Mouse (Mus musculus) embryonic facial prominence, embryonic 15.5 days (tissue): Measurements from ENCODE around the gene 4931409K22Rik. TPM values are rescaled to one million over a fixed set of nuclear protein-coding genes. Genes with fewer than 3 reads are reported as not detected.

Source experiments
- ATAC-seq: fragments of 200-750 bp; cut with Nextera tagmentation; 2 replicates; pipeline ENCODE4 v1.8.0; 2017; ENCODE audit warnings: low read depth, moderate TSS enrichment; ENCODE audit not compliant: insufficient number of reproducible peaks, low FRiP score, low TSS enrichment
- H3K27ac ChIP-seq: fragments of 300-500 bp; sonication (generic); replicated peaks from 2 replicates; pipeline ENCODE4 v1.5.1; 2015; ENCODE audit warnings: mild to moderate bottlenecking, inconsistent platforms
- H3K27me3 ChIP-seq: fragments of 300-500 bp; sonication (generic); 2 replicates; pipeline ENCODE4 v1.6.1; 2015; ENCODE audit warnings: inconsistent platforms
- H3K36me3 ChIP-seq: fragments of 300-500 bp; sonication (generic); 2 replicates; pipeline ENCODE4 v1.6.1; 2015; ENCODE audit warnings: mild to moderate bottlenecking, inconsistent platforms
- H3K4me1 ChIP-seq: fragments of 300-500 bp; sonication (generic); 2 replicates; pipeline ENCODE4 v1.6.1; 2015; ENCODE audit warnings: inconsistent platforms
- H3K4me2 ChIP-seq: fragments of 300-500 bp; sonication (generic); replicated peaks from 2 replicates; pipeline ENCODE4 v1.6.1; 2015; ENCODE audit warnings: mild to moderate bottlenecking, inconsistent platforms
- H3K4me3 ChIP-seq: fragments of 300-500 bp; sonication (generic); replicated peaks from 2 replicates; pipeline ENCODE4 v1.5.1; 2015; ENCODE audit warnings: mild to moderate bottlenecking, inconsistent platforms
- H3K9ac ChIP-seq: fragments of 300-500 bp; sonication (generic); 2 replicates; pipeline ENCODE4 v1.6.1; 2015; ENCODE audit warnings: inconsistent platforms
- H3K9me3 ChIP-seq: fragments of 300-500 bp; sonication (generic); replicated peaks from 2 replicates; pipeline ENCODE4 v1.6.1; 2016; ENCODE audit warnings: inconsistent platforms
- WGBS: fragments of 180-500 bp; shearing (Covaris S2); methylation state at CpG from one replicate; pipeline ENCODE4 v1.1.7; 2015; 5-methylcytosine and 5-hydroxymethylcytosine counted together
- polyA plus RNA-seq: library from polyadenylated mRNA; unstranded; fragments of >200 nt; fragmentation: Nextera tagmentation; extraction: Ambion mirVana; gene quantifications from 2 replicates; pipeline ENCODE4 v1.2.1, GENCODE M21; 2015

4931409K22Rik gene
- polyA plus RNA-seq, 1 experiment from 2014 or later, result 0.07 TPM

DNA sequence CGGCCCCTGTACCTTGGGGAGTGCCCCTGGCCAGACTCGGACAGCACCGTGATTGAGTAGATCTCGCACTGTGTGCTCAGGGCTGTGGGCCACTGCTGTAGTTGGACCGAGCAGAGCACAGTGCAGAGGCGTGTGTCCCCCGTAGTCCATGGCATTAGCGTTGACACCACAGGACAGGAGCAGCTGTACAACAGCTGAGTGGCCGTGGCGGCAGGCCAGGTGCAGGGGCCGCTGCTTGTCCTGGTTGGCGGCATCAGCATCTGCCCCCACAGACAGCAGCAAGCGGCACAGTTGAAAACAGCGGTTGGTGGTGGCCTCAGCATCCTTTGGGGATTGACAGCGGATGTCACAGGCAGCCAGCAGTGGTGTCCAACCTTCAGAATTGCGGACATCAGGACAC is 19.0 kb downstream of the 4931409K22Rik start:
- Histone ChIP-seq H3K4me1 (peaks cover 31% of the 10 kb centered on the region), H3K9me3 (no peaks in the 10 kb centered on the region), H3K27me3 (no peaks in the 10 kb centered on the region), H3K27ac (no peak overlapping the region), H3K36me3 (no peaks in the 10 kb centered on the region), H3K4me3 (no peak overlapping the region), H3K4me2 (no peak overlapping the region), H3K9ac (no peak overlapping the region)
- WGBS, result 62% methylated on average over 16 of the region's 16 CpGs
- ATAC-seq, result no peak

DNA sequence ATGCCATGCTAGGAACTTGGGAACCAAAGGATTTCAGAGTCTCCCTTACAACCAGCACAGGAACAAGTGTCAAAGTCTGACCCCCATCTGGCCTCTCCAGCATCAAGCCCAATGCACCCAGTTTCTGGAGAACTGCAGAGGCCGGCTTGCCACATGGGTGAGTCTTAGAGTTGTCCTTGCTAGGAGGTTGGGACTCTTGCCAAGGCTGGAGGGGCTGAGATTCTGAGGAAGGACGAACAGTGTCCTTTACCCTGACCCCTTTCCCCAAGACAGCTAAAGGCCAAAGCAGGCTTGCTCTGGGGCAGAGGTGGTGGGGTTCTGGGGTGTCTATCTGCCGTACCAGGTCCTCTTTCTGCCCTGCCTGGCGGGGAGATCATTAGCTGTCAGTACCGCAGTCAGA is 20.1 kb downstream of the 4931409K22Rik start:
- ATAC-seq, result no peak
- WGBS, result 74% methylated on average over 5 of the region's 5 CpGs

DNA sequence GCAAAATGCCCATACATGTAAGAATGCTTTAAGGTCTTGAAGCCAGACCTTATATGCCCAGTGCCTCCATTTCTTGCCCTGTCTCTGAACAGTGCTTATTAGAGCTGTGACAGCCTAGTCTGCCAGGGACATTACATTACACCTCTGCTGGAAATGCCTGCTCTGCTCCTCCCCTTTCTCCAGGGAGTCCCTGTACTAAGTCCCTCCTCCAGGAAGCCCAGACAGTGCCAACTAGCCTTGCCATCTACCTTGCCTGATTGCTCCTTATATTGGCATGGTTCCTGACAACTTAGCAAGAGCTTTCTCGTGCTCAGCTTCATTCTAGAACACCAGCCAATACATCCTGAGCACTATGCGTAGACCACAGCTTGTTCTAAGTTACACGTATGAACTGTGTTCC is 20.9 kb downstream of the 4931409K22Rik start:
- no peak overlapping the region for H3K27ac ChIP-seq
- H3K4me1 ChIP-seq, result peaks cover 22% of the 10 kb centered on the region
- no peaks in the 10 kb centered on the region for H3K9me3 ChIP-seq
- H3K4me3 ChIP-seq, result no peak overlapping the region
- no peak overlapping the region for H3K9ac ChIP-seq
- ATAC-seq, result no peak
- no peaks in the 10 kb centered on the region for H3K27me3 ChIP-seq
- H3K36me3 ChIP-seq, result no peaks in the 10 kb centered on the region
- 83% methylated on average over 3 of the region's 3 CpGs for WGBS
- H3K4me2 ChIP-seq, result no peak overlapping the region

More for the DNA sequence above, 20.1 kb downstream of the 4931409K22Rik start:
- H3K4me2 ChIP-seq, result no peak overlapping the region
- no peak overlapping the region for H3K4me3 ChIP-seq
- H3K27ac ChIP-seq, result no peak overlapping the region
- no peaks in the 10 kb centered on the region for H3K9me3 ChIP-seq
- peaks cover 30% of the 10 kb centered on the region for H3K4me1 ChIP-seq
- no peaks in the 10 kb centered on the region for H3K36me3 ChIP-seq
- no peaks in the 10 kb centered on the region for H3K27me3 ChIP-seq
- no peak overlapping the region for H3K9ac ChIP-seq

DNA sequence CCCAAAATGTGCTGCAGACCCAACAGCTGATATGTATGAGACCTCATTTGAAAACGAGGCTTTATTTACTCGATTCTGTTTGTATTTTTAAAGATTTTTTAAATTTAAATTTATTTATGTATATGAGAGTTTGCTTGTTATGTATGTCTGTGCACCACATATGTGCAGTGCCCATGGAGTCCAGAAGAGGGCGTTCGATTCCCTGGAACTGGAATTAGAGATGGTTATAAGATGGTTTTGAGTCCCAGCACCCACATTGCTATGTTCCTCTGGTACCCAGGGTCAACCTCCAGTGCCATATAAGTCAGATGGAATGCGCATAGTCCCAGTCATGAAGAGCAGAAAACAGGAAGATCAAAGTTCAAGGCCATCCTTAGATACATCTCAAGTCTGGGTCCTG is 22.3 kb downstream of the 4931409K22Rik start:
- H3K4me1 ChIP-seq, result peaks cover 16% of the 10 kb centered on the region; the same call in 1 of the 2 replicates
- H3K4me2 ChIP-seq, result no peak overlapping the region
- 52% methylated on average over 5 of the region's 5 CpGs for WGBS
- H3K9ac ChIP-seq, result no peak overlapping the region
- H3K27me3 ChIP-seq, result peaks cover 9% of the 10 kb centered on the region
- H3K4me3 ChIP-seq, result no peak overlapping the region
- no peak for ATAC-seq
- H3K36me3 ChIP-seq, result no peaks in the 10 kb centered on the region
- no peak overlapping the region for H3K27ac ChIP-seq
- no peaks in the 10 kb centered on the region for H3K9me3 ChIP-seq

DNA sequence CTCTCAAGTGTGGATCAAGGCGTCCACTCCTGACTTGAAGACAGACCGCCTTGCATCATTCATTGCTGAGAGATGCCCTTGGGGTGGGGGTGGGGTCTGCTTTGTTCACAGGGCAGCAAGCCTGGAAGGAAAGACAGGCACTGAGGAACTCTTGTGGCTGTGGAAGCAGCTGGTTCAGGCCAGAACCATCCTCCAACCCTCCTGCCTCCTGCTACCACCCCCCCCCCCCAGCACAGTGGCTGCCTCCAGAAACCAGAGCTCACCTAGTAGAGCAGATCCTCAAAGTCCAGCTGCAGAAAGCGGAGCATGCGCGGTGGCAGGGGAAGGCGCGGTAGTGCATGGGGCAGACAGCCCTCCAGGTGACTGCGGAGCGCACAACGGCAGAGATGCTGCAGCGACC is 23.2 kb downstream of the 4931409K22Rik start:
- Histone ChIP-seq H3K4me2 (no peak overlapping the region), H3K4me3 (no peak overlapping the region), H3K4me1 (peaks cover 16% of the 10 kb centered on the region; the same call in 1 of the 2 replicates), H3K27ac (no peak overlapping the region), H3K36me3 (no peaks in the 10 kb centered on the region), H3K9ac (no peak overlapping the region), H3K27me3 (peaks cover 18% of the 10 kb centered on the region), H3K9me3 (no peaks in the 10 kb centered on the region)
- no peak for ATAC-seq
- WGBS, result 37% methylated on average over 11 of the region's 11 CpGs

DNA sequence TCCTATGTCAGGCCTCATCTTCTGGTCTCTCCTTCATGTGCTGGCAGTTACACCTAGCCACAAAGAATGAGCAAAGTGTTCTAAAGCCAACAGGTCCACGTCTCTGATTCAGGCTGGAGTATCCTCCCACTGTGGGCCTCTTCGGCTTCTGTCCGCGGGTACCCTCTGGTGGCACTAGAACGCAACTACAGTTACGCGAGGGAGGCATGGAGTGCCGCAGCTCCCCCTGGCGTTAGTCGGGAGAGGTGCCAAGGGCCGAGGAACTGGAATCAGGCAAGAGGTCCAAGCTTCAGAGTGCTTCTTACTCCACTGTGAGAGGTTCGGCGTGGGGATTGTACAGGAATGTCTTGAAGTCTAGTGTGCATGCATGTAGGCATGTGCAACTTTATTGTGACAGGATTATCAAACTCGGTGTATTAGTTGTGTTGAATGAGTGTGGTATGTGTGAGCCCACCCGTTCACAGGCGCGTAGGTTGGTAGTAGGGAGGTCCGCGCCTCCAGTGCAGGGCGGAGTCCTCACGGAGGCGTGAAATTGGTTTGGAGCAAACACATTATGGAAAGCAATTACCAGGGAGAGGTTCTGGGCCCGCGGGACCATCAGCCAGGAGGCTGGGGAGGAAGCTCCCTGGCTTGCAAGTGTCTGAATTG is 26.4 kb downstream of the 4931409K22Rik start:
- H3K36me3 ChIP-seq, result no peaks in the 10 kb centered on the region
- peaks cover 22% of the 10 kb centered on the region for H3K4me1 ChIP-seq
- no peak overlapping the region for H3K9ac ChIP-seq
- H3K4me2 ChIP-seq, result no peak overlapping the region
- H3K9me3 ChIP-seq, result no peaks in the 10 kb centered on the region
- H3K27me3 ChIP-seq, result peaks cover 49% of the 10 kb centered on the region
- no peak overlapping the region for H3K27ac ChIP-seq
- no peak overlapping the region for H3K4me3 ChIP-seq
- 17% methylated on average over 24 of the region's 24 CpGs for WGBS
- no peak; the same call in 1 of the 2 replicates for ATAC-seq

DNA sequence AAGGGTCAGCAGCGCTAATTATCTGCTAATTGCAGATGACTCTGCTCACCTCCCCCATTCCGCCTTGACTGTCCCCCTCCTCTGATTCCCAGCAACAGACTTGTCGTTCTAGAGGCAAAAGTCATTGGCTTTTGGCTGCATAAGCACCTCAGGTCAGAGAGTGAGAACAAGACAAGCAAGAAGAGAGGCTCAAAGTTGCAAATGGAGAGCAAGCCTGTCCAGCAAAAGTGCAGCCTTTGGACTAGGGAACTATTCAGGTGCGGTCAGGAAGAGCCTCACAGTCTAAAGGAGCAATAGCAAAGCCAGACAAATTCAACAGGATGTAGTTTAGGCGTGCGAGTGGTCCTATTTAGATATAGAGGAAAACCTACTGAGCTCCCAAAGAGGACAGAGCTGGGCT is 28.8 kb downstream of the 4931409K22Rik start:
- no peak for ATAC-seq
- H3K36me3 ChIP-seq, result no peaks in the 10 kb centered on the region
- no peak overlapping the region for H3K27ac ChIP-seq
- H3K4me1 ChIP-seq, result peaks cover 22% of the 10 kb centered on the region
- no peaks in the 10 kb centered on the region for H3K9me3 ChIP-seq
- peaks cover 73% of the 10 kb centered on the region for H3K27me3 ChIP-seq
- H3K9ac ChIP-seq, result no peak overlapping the region
- 16% methylated on average over 6 of the region's 6 CpGs for WGBS
- no peak overlapping the region for H3K4me2 ChIP-seq
- H3K4me3 ChIP-seq, result no peak overlapping the region

DNA sequence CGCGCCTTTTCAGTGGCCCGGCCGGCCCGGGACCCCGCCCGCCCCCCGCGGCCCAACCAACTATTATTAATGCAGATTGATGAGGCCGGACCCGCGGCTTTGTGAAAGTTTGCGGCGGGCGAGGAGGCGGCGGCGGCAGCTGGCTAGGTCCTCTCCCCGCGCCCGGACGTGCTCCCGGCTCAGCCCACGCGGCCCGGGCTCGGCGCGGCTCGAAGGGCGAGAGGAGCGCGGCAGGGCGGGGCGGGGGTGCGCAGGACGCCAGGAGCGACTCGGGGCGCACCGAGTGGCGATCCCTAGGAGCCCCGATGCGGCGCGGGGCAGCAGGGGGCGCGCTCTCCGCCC is 29.7 kb downstream of the 4931409K22Rik start, which contains the start of gene Gbx1:
TSS of gene Gbx1 (minus strand) at position 314 of the 342 bp plus-strand sequence.
- Histone ChIP-seq H3K27ac (no peak within 1 kb of the TSS), H3K4me3 (peak within 1 kb of the TSS; percentile 44), H3K4me1 (peaks cover 22% of the 10 kb centered on the region), H3K36me3 (no peaks in the 10 kb centered on the region), H3K9me3 (no peaks in the 10 kb centered on the region), H3K4me2 (peak within 1 kb of the TSS; percentile 80), H3K9ac (no peak within 1 kb of the TSS), H3K27me3 (peaks cover 82% of the 10 kb centered on the region)
- no peak for ATAC-seq
- WGBS, result 0% methylated on average over 37 of the region's 49 CpGs

DNA sequence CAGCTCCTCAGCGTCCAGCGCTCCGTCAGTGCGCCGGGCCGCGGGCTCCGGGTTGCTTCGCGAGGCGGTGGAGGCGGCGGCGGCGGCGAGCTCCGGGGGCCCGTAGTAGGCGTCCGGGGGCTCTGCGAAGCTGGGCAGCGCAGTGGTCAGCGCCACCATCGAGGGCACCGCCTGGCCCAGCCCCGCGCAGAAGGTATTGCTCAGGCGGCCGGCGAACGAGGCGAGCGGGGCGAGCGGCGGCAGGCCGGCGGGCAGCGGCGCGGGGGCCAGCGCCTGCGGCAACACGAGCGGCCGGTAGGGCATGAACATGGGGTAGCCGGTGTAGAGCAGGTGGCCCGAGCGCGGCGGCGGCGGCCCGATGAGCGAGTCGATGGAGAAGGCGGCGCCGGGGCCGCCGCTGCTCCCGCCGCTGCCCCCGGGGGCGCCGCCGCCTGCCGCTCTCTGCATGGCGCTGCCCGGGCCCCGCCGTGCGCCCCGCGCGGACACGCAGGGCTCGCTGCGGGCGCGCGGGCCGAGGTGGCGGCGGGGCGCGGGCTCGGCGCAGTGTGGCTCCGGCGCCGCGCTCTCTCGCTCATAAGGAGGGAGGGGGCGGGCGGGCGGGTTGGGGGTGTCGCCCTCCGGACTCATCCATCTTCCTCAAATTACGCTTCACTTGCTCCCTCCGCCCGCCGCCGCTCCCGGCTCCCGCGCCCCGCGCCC is 30.3 kb downstream of the 4931409K22Rik start:
- Histone ChIP-seq H3K9ac (no peak overlapping the region), H3K4me3 (peak overlapping the region; percentile 44), H3K4me2 (peak overlapping the region; percentile 80), H3K27me3 (peaks cover 88% of the 10 kb centered on the region), H3K4me1 (peaks cover 22% of the 10 kb centered on the region), H3K36me3 (no peaks in the 10 kb centered on the region), H3K9me3 (no peaks in the 10 kb centered on the region), H3K27ac (no peak overlapping the region)
- under 1% methylated on average over 67 of the region's 109 CpGs for WGBS
- no peak for ATAC-seq

DNA sequence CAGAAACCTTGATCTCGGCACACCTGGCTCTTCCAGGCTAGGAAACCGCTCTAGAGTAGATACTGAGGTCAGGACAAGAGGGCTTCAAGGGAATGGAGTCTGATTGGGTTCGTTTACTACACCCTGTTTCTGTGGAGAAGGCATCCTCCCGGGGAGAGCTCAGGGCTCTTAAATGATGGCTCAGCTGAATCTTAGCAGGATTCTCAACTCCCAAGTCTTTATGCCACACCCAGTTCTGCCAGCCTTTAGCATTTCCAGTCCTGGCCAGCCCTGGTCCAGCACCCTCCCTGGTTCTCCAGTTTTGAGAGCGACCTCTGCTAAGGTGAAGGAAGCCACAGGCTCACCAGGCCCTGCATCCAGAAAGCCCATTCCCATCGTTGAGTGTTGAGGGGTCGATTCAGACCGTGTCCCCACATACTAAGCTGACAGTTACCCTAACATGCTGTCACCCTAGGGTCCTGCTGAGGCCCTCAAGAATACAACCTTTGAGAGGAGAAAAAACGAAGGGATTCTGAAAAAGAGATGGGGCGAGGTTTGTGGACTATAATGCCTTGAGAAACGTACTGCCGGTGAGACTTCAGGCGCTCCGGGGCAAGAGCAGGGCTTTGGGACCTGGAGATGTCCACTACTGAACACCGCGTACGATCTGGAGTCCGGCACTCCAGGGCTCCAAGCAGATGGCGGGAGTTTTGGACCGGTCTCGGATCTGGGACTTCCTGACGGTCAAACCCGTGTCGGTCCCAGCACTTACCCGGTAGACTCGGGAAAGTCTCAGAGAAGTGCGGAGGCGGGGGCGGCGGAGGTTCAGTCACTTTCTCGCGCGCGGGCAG is 31.0 kb downstream of the 4931409K22Rik start:
- ATAC-seq, result no peak
- H3K9ac ChIP-seq, result no peak overlapping the region
- H3K9me3 ChIP-seq, result no peaks in the 10 kb centered on the region
- peaks cover 89% of the 10 kb centered on the region for H3K27me3 ChIP-seq
- H3K4me3 ChIP-seq, result peak overlapping the region; percentile 44
- 4% methylated on average over 34 of the region's 34 CpGs for WGBS
- H3K4me1 ChIP-seq, result peaks cover 21% of the 10 kb centered on the region
- H3K27ac ChIP-seq, result no peak overlapping the region
- peak overlapping the region; percentile 80 for H3K4me2 ChIP-seq
- H3K36me3 ChIP-seq, result no peaks in the 10 kb centered on the region

DNA sequence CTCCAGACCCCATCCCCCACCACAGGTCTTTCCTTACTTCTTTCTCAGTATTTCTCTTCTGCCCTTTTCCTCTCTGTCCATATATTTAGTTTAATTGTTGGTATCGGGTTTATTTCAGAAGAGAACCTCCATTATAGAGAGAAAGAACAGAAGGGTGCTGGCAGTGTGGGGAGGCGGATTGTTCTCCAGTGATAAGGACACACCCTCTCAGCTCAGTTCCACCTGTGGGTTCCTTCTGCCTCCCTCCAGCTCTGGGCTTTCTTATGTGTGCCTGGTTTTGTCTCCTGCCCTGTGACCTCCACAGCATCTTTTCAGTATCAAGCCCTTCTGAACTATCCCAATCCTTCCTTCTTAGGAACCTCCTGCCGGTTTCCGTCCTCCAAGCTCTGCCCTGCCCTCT is 32.1 kb downstream of the 4931409K22Rik start:
- H3K36me3 ChIP-seq, result no peaks in the 10 kb centered on the region
- WGBS, result 12% methylated on average over 4 of the region's 4 CpGs
- no peak for ATAC-seq

More for the DNA sequence above, 32.1 kb downstream of the 4931409K22Rik start:
- Histone ChIP-seq H3K9ac (no peak overlapping the region), H3K27ac (no peak overlapping the region), H3K9me3 (no peaks in the 10 kb centered on the region), H3K4me1 (peaks cover 15% of the 10 kb centered on the region), H3K4me2 (no peak overlapping the region), H3K4me3 (no peak overlapping the region), H3K27me3 (peaks cover 91% of the 10 kb centered on the region)
